Mouse (Mus musculus): ENCODE measurements around the gene Slc4a4. TPM values are rescaled to one million over a fixed set of nuclear protein-coding genes. Genes with fewer than 3 reads are reported as not detected.

The Slc4a4 gene
- polyA plus RNA-seq, 2 experiments from 2014 or later: 0.07 TPM; not detected in 1

- ATAC-seq: no peak
Observed at GRCm38 (mm10) chr5:89014782-89015181, 128.2 kb downstream of the Slc4a4 start.

- ATAC-seq: no peak
Observed at GRCm38 (mm10) chr5:89015878-89016277, 129.3 kb downstream of the Slc4a4 start.

GRCm38 (mm10) chr5:89018537-89018936, 131.9 kb downstream of the Slc4a4 start:
- ATAC-seq: no peak

GRCm38 (mm10) chr5:89024413-89024812, 137.8 kb downstream of the Slc4a4 start:
- ATAC-seq: no peak

GRCm38 (mm10) chr5:89027518-89028085, 141.0 kb downstream of the Slc4a4 start:
- ATAC-seq: no peak

GRCm38 (mm10) chr5:89032647-89033046, 146.0 kb downstream of the Slc4a4 start:
- no peak for ATAC-seq

- ATAC-seq: no peak
Observed at GRCm38 (mm10) chr5:89033256-89033655, 146.6 kb downstream of the Slc4a4 start.

- ATAC-seq: no peak
Observed at GRCm38 (mm10) chr5:89036147-89036546, 149.5 kb downstream of the Slc4a4 start.

- ATAC-seq: no peak
Observed at GRCm38 (mm10) chr5:89040814-89041213, 154.2 kb downstream of the Slc4a4 start.

- no peak for ATAC-seq
Observed at GRCm38 (mm10) chr5:89043846-89044245, 157.2 kb downstream of the Slc4a4 start.

GRCm38 (mm10) chr5:89044801-89045200, 158.2 kb downstream of the Slc4a4 start:
- no peak for ATAC-seq

- ATAC-seq: no peak
Observed at GRCm38 (mm10) chr5:89051577-89051976, 165.0 kb downstream of the Slc4a4 start.

GRCm38 (mm10) chr5:89052230-89052629, 165.6 kb downstream of the Slc4a4 start:
- ATAC-seq: no peak

- ATAC-seq: no peak
Observed at GRCm38 (mm10) chr5:89055656-89056055, 169.0 kb downstream of the Slc4a4 start.

GRCm38 (mm10) chr5:89056370-89056769, 169.8 kb downstream of the Slc4a4 start:
- no peak for ATAC-seq

- ATAC-seq: no peak
Observed at GRCm38 (mm10) chr5:89061097-89061496, 174.5 kb downstream of the Slc4a4 start.

GRCm38 (mm10) chr5:89062286-89062685, 175.7 kb downstream of the Slc4a4 start:
- ATAC-seq: no peak

- no peak for ATAC-seq
Observed at GRCm38 (mm10) chr5:89067111-89067510, 180.5 kb downstream of the Slc4a4 start.

- no peak for ATAC-seq
Observed at GRCm38 (mm10) chr5:89068072-89068471, 181.5 kb downstream of the Slc4a4 start.

GRCm38 (mm10) chr5:89070051-89070450, 183.4 kb downstream of the Slc4a4 start:
- no peak for ATAC-seq

GRCm38 (mm10) chr5:89071957-89072356, 185.3 kb downstream of the Slc4a4 start:
- no peak for ATAC-seq

- ATAC-seq: no peak
Observed at GRCm38 (mm10) chr5:89077711-89078110, 191.1 kb downstream of the Slc4a4 start.

- ATAC-seq: no peak
Observed at GRCm38 (mm10) chr5:89083476-89083875, 196.9 kb downstream of the Slc4a4 start.

GRCm38 (mm10) chr5:89087916-89088315, 201.3 kb downstream of the Slc4a4 start:
- no peak for ATAC-seq

- no peak for ATAC-seq
Observed at GRCm38 (mm10) chr5:89088462-89088861, 201.8 kb downstream of the Slc4a4 start.

Data from activated CD4-positive, CD25-positive, alpha-beta regulatory T cell, adult 4 months (primary cell).